Mouse (Mus musculus) heart, adult 10 weeks (tissue): ENCODE measurements around the gene Plxnb3. TPM values are rescaled to one million over a fixed set of nuclear protein-coding genes. Genes with fewer than 3 reads are reported as not detected.

ENCODE experiments used
- polyA plus RNA-seq: library from polyadenylated mRNA; stranded (reverse); fragments of 350-450 nt; fragmentation: Illumina TruSeq; extraction: RNeasy Lipid Tissue Mini Kit (QIAGEN cat#74804); gene quantifications from one replicate; pipeline ENCODE4 v1.2.3, GENCODE M21; 2014; ENCODE audit warnings: low read depth, low replicate concordance

Plxnb3 gene
- 3.2 TPM for polyA plus RNA-seq

GRCm38 (mm10) chrX:73756334-73757140 lies at the start of gene Plxnb3:
Gene Plxnb3, plus strand, starts transcription at chrX:73757090.

DNA sequence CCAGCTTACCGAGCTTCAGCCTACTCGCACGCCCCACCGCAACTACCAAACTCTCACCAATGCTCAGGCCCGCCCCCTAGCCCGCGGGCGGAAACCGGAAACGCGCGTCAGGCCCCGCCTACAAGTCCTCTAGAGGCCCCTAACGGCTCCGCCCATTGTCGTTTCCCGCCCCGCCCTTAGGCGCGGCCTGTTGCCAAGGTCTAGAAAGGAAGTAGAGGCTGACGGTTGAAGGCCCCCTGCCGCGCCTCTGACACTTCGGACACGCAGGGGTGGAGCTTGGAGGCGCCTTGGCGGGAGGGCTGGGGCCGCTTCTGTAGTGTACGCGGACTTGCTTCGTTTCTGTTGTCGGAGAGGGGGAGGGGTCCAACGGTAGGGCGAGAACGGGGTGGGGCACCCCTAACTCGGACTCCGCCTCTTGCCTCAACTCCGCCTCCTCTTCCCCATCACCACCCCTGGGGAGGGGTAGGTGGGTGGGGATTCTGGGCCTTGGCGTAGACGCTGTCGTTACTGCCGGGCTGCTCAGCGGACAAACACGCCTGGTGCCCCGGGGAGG lies 40.7 kb upstream of the Plxnb3 start, which contains the start of the genes Bcap31 and Abcd1:
Gene Bcap31 (minus strand): TSS at position 67 of the 553 bp plus-strand sequence.
Gene Abcd1 (plus strand): TSS at position 489 of the 553 bp plus-strand sequence.

DNA sequence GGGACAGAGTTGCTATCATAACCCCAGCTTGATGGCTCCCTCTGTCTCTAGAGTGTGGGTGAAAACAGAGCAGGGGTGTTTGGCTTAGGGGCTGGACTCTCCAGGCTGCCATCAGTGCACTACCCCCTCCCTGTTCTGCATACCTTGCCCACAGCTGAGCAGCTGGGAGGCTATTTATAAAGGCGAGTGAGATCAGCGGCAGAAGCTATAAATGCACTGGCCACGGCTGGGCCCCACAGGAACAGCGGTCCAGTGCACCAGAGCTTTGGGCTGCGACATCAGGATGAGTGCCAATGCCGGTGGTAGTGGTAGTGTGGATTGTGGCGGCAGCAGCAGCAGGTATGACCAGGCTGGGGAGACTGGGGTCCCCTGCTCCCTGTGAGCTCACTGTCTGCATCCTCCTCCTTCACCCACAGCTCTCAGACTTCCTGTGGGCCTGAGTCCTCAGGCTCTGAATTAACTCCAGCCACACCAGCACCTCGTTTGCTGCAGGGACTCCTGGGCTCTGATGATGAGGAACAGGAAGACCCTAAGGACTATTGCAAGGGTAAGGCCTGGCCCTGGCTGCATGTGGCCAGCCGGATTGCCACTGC lies 17.4 kb downstream of the Plxnb3 start, which contains the start of gene Srpk3:
Gene Srpk3 (plus strand): TSS at position 238 of the 593 bp plus-strand sequence.

GRCm38 (mm10) chrX:73786364-73787224 lies 29.7 kb downstream of the Plxnb3 start, which contains the start of the genes Idh3g and Ssr4:
Gene Idh3g, minus strand, starts transcription at chrX:73786897.
Gene Ssr4, plus strand, starts transcription at chrX:73787028.

Other genes with a start within 250 kb of the Plxnb3 start
- gene Dusp9, start 117.7 kb upstream of the Plxnb3 start, polyA plus RNA-seq: not detected
- 9.6 TPM for gene Pnck, start 97.0 kb upstream of the Plxnb3 start, polyA plus RNA-seq
- gene Slc6a8, start 83.9 kb upstream of the Plxnb3 start, polyA plus RNA-seq: 174 TPM
- 79.9 TPM for gene Bcap31, start 40.9 kb upstream of the Plxnb3 start, polyA plus RNA-seq
- 23.0 TPM for gene Abcd1, start 40.5 kb upstream of the Plxnb3 start, polyA plus RNA-seq
- 40.2 TPM for gene Srpk3, start 17.3 kb downstream of the Plxnb3 start, polyA plus RNA-seq
- gene Idh3g, start 29.8 kb downstream of the Plxnb3 start, polyA plus RNA-seq: 838 TPM
- gene Ssr4, start 29.9 kb downstream of the Plxnb3 start, polyA plus RNA-seq: 99.4 TPM
- gene Pdzd4, start 67.9 kb downstream of the Plxnb3 start, polyA plus RNA-seq: 1.2 TPM
- not detected for gene Avpr2, start 135.0 kb downstream of the Plxnb3 start, polyA plus RNA-seq
- gene L1cam, start 139.0 kb downstream of the Plxnb3 start, polyA plus RNA-seq: 2.0 TPM
- 1.8 TPM for gene Arhgap4, start 164.8 kb downstream of the Plxnb3 start, polyA plus RNA-seq
- gene Naa10, start 164.9 kb downstream of the Plxnb3 start, polyA plus RNA-seq: 66.2 TPM
- gene Renbp, start 173.8 kb downstream of the Plxnb3 start, polyA plus RNA-seq: 5.6 TPM
- 32.9 TPM for gene Hcfc1, start 209.3 kb downstream of the Plxnb3 start, polyA plus RNA-seq